Mouse (Mus musculus) adrenal gland, postnatal 4 days (tissue): ENCODE data around the gene Pgk1. TPM values are rescaled to one million over a fixed set of nuclear protein-coding genes. Genes with fewer than 3 reads are reported as not detected.
"Not testable (repeated sequence)": the region's sequence is repeated elsewhere in the genome, so short reads cannot be mapped to it uniquely, and the experiment has no call there.

Experiments used
- DNase-seq, 2 experiments: peaks; one replicate each; pipeline ENCODE4 v3.0.0; 2021 to 2022; ENCODE audit warnings: low spot score in 2 of 2, mixed read lengths in 2 of 2
- long read RNA-seq, 2 experiments: library from polyadenylated mRNA; stranded (forward); transcript quantifications; one replicate each; pipeline ENCODE4 v2.0.0; 2021
- total RNA-seq, 2 experiments: library from RNA; stranded (reverse); gene quantifications; 2 replicates each; pipeline ENCODE4 v1.2.3; 2021

Pgk1 gene
- total RNA-seq = 100 to 1,000 TPM; 189 to 231 TPM
- long read RNA-seq, experiment 1, transcript Pgk1-201 (11 exons, 1,825 nt) = major isoform, 215 of 247 reads
- long read RNA-seq, experiment 1, partial matches to known transcripts = 31 of 247 reads
- long read RNA-seq, experiment 1, other reads (novel, unspliced or antisense) = 1 of 247 reads
- long read RNA-seq, experiment 2, transcript Pgk1-201 (11 exons, 1,825 nt) = major isoform, 198 of 209 reads
- long read RNA-seq, experiment 2, partial matches to known transcripts = 8 of 209 reads
- long read RNA-seq, experiment 2, other reads (novel, unspliced or antisense) = 3 of 209 reads

GRCm38 (mm10) chrX:106186713-106187649 is at the start of gene Pgk1:
Gene Pgk1, plus strand, starts transcription at chrX:106187100.
- peak; percentile 28 to 79 for DNase-seq

GRCm38 (mm10) chrX:106139309-106140070 is 47.4 kb upstream of the Pgk1 start:
- DNase-seq = no peak

GRCm38 (mm10) chrX:106142936-106143335 is 44.0 kb upstream of the Pgk1 start, which contains the start of gene Tlr13:
Gene Tlr13, plus strand, starts transcription at chrX:106143204.
- DNase-seq = no peak

GRCm38 (mm10) chrX:106148185-106148584 is 38.7 kb upstream of the Pgk1 start:
- DNase-seq = no peak

GRCm38 (mm10) chrX:106149460-106149859 is 37.4 kb upstream of the Pgk1 start:
- DNase-seq = no peak

- no peak for DNase-seq
Measured at GRCm38 (mm10) chrX:106154180-106154586, 32.7 kb upstream of the Pgk1 start.

- no peak for DNase-seq
Measured at GRCm38 (mm10) chrX:106155892-106156291, 31.0 kb upstream of the Pgk1 start.

- no peak for DNase-seq
Measured at GRCm38 (mm10) chrX:106163995-106164394, 22.9 kb upstream of the Pgk1 start.

- no peak for DNase-seq
Measured at GRCm38 (mm10) chrX:106164555-106164954, 22.3 kb upstream of the Pgk1 start.

GRCm38 (mm10) chrX:106165089-106165488 is 21.8 kb upstream of the Pgk1 start:
- DNase-seq = no peak

- peak; percentile 28 to 34 for DNase-seq
Measured at GRCm38 (mm10) chrX:106171106-106171852, 15.6 kb upstream of the Pgk1 start.

GRCm38 (mm10) chrX:106171853-106172154 is 15.1 kb upstream of the Pgk1 start:
- DNase-seq = no peak

GRCm38 (mm10) chrX:106176331-106176730 is 10.6 kb upstream of the Pgk1 start:
- no peak for DNase-seq

GRCm38 (mm10) chrX:106184279-106184678 is 2.6 kb upstream of the Pgk1 start:
- no peak for DNase-seq

GRCm38 (mm10) chrX:106185706-106186105 is 1.2 kb upstream of the Pgk1 start:
- no peak for DNase-seq

- peak in 1 of 2 experiments; percentile 4 for DNase-seq
Measured at GRCm38 (mm10) chrX:106187737-106188136, 837 bp downstream of the Pgk1 start.

- DNase-seq = no peak
Measured at GRCm38 (mm10) chrX:106189356-106189755, 2.5 kb downstream of the Pgk1 start.

GRCm38 (mm10) chrX:106190091-106190490 is 3.2 kb downstream of the Pgk1 start:
- no peak for DNase-seq

GRCm38 (mm10) chrX:106194361-106194760 is 7.5 kb downstream of the Pgk1 start:
- not testable (repeated sequence) for DNase-seq

- no peak for DNase-seq
Measured at GRCm38 (mm10) chrX:106197308-106197707, 10.4 kb downstream of the Pgk1 start.

- DNase-seq = no peak
Measured at GRCm38 (mm10) chrX:106198904-106199303, 12.0 kb downstream of the Pgk1 start.
